Mouse (Mus musculus): ENCODE results near the gene Rcn3.

DNA sequence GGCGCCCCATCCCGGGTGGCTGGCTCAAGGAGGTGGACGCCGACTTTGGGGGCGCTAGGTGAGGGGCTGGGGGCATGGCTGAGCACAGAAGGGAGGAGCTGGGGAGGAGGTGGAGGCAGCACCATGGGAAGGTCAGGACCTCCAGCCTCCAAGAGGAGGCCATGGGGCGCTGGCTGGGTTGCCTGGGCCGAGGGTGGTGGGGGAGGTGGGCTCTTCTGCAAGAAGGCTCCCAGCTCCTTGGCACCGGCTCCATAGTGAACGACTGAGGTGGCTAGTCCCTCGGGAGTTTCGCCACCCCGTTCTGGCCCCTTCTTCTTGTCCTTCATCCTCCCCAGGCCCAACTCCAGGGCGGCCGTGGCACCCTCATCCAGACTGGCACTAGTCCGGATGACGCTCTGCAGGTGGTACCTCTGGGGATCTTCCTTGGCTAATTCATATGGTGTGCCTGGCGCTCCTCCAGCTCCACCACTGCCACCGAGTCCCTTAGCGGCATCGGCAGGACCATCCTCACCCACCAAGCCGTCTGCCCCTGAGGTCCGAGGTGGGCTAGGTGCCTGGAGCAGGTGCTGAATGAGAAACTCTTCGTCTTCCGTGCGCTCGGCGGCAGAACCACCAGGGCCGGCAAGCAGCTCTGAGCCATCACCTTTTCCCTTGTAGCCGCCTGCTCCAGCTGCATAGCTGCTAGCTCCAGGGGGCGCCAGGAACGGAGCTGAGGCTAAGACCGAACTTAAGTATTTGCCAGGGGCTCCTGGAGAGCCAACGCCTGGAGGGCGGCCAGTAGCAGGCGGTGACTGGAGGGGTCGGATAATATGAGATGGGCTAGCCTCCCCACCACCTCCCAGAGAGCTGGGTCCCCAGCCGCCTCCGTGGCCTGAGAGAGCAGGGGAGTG, 43.8 kb downstream of the Rcn3 start:
- TF ChIP-seq EP300 (IDR thresholded peaks at IDR 0.05) (no peak), CTCF (IDR thresholded peaks at IDR 0.05) (no peak)

Data from lung, postnatal 0 days (tissue).